Mouse (Mus musculus) NIH3T3 (cell line): ENCODE data around the gene Cdk11b.

ENCODE experiments used
- DNase-seq: peaks from one replicate; pipeline ENCODE4 v3.0.0-alpha.2; 2012; ENCODE audit warnings: low read depth

Cdk11b gene

GRCm38 (mm10) chr4:155624338-155625291 is at the start of gene Cdk11b:
Gene Cdk11b, plus strand, starts transcription at chr4:155624854.
- peak; percentile 98 for DNase-seq

DNA sequence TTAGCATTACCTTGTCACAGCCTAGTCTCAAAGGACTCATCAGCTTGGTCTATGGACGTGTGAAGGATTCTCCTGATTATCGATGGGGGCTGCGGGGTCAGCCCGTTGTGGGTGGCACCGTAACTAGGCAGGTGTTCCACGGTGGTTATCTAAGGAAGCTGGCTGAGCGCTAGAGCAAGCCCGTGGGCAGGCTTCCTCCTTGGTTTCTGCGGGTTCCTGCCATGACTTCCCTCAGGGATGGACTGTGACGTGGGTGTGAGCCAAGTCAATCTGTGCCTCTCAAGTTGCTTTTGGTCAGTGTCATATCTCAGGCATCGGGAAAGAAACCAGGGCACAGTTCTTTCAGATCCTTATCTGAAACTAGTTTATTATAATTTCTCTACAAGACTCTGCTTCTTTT is 49.7 kb upstream of the Cdk11b start:
- no peak for DNase-seq

DNA sequence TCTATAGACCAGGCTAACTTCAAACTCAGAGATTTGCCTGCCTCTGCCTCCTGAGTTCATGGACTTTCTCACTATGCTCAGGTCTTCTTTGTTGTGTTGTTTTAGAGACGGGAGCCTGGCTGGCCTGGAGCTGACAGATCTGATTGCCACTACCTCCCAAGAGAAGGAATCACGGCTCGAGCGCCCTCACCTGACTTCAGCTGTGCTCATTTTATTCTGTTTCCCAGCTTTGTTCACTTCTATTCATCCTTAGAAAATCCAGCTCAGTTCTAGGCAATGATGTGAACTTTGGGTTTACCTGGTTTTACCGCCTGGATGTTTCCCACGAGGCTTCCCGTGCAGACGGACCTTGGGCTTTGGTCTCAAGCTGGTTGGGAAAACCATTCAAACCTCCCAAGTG is 49.1 kb upstream of the Cdk11b start:
- no peak for DNase-seq

DNA sequence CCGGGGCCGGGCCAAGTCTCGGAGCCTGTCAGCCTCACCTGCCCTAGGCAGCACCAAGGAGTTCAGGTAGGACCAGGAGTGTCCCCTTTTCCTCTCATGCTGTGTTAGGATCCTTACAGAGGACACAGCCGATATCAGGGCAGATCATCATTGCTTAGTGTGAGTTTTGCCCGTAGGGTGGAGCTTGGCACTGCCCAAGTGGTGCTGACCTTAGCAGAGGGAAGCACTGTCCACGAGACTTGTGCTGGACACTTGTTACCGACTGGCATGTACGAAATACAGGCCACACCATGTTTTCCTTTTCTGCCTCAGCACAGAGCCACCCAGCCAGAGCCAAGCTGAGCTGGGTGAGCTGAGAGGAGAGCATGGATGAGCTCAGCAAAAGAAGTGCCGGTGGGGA is 47.5 kb upstream of the Cdk11b start:
- no peak for DNase-seq

GRCm38 (mm10) chr4:155577741-155578140 is 46.9 kb upstream of the Cdk11b start:
- DNase-seq = no peak

DNA sequence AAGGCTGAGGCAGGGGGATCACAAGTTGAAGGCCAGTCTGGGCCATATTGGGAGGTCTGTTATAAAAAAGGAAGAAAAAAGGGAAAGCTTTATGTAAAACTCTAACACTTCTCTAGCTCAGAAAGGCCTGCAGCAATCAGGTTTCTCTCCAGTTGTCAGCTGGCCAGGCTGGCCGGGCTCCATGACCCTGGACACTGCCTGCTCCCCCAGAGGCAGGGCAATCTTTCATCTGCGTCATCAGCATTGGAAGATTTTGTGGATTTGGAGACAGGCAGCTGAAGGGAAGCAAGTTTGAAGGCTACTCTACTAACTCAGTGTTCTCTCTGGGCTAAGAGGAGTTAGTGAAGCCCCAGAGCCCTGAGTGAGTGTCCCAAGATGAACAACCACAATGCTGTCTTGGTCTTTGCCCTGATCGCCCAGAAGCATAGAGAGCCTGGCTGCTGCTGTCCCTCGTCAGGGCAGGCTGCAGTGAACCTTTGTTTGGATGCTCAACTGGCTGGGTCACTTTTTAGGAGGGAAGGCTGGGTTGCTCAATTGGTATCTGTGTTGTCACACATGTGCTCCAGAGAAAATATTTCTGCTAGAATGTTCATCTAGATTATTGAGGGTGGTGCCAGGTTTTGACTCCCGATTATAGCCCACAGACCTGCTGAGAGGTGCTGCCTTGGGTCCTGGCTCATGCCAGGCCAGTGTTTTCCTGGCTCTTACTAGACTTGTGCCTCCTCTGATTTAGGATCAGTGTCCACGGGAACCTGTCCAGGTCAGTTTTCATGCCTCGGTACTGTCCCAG is 46.1 kb upstream of the Cdk11b start:
- peak; percentile 63 for DNase-seq

- DNase-seq = peak; percentile 65
Measured at GRCm38 (mm10) chr4:155580420-155580819, 44.2 kb upstream of the Cdk11b start.

DNA sequence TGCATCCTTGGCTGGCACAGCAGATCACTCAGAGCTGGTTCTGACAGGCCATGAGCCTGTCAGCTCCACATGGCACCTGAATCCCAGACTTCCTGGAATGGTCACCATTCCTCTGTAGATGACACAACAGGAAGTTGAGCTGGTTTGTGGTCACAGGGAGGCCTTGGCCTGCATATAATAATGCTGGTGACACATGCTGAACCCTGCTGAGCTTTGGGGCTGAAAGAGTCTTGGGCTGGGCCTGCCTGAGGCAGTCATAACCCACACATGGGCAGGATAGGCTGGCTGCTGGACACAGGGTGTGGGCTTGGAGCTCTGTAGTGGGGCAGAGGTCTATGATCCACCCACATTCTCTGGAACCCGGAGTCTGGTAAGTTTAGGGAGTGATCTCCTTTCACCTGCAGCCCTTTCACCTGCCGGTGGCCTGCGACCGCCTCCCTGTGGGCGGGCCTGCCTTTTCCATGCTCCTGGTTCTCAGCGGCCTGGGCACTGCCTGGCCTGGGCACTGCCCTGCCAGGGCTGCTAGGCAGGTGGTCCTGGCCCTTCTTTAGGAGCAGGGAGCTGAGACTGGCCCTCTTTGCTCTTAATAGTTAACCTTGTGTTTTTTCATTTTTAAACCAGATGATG is 42.3 kb upstream of the Cdk11b start:
- peak; percentile 19 for DNase-seq

DNA sequence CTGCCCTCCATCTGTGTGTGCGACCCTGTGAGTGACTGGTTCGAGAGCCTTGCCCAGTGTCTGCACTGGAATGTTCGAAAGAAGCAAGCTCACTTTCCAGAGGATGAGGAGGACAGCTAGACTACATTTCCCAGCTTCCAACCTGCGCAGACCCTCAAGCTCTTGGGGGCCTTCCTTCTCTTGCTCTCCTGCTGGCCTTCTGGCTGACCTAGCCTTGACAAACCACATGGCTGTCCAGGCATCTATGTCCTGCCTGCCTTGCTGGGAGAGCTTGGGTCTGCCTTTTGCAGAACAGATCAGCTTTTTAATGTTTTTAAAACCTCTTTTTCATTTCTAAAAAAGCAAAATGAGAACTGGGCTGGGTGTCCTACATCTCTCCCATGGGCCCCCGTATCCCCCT is 35.3 kb upstream of the Cdk11b start:
- DNase-seq = no peak

GRCm38 (mm10) chr4:155591012-155591719 is 33.5 kb upstream of the Cdk11b start:
- DNase-seq = no peak

DNA sequence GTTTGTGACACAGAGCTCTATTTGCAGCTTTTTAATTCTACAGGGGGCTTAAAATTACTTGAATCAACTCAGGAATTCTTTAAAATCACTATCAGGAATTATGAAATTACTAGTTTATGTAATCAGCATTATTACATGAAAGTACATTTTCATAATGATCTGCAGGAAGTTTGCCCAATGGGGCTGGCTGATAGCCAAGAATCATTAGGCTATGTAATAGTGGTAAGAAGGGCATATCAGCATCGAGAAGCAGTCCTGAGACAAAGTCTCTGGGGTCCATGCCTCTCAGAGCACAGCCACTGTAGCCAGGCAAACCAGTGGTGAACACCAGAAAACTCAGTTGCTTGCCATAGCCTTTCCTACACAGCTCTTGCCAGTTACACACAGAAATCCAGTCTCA is 30.9 kb upstream of the Cdk11b start:
- no peak for DNase-seq

- no peak for DNase-seq
Measured at GRCm38 (mm10) chr4:155595777-155596176, 28.9 kb upstream of the Cdk11b start.

GRCm38 (mm10) chr4:155596606-155597005 is 28.0 kb upstream of the Cdk11b start:
- DNase-seq = no peak

- DNase-seq = no peak
Measured at GRCm38 (mm10) chr4:155598536-155598935, 26.1 kb upstream of the Cdk11b start.

GRCm38 (mm10) chr4:155599901-155600825 is 24.5 kb upstream of the Cdk11b start:
- no peak for DNase-seq

- DNase-seq = peak; percentile 92
Measured at GRCm38 (mm10) chr4:155601091-155601996, 23.3 kb upstream of the Cdk11b start, which contains the start of gene Slc35e2. Gene Slc35e2, plus strand, starts transcription at chr4:155601416.

GRCm38 (mm10) chr4:155601997-155602456 is 22.6 kb upstream of the Cdk11b start:
- DNase-seq = no peak

DNA sequence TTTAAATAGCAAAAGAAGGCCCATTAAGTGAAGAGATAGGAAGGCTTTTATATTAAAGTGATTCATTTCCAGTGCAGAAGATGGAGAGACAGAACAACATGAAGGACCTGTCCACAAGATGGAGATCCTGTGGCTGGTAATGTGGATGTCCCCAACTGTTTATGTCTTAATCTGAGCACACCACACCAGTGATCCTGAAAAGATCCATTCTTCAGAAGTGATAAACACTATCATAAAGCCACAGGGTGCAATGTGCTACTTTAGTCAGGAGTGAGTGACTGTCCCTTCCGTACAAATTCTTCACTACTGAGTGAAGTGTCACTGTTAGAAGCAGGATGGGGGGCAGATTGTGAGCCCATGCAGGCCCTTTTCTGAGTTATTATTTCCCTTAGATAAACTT is 21.9 kb upstream of the Cdk11b start:
- DNase-seq = no peak

DNA sequence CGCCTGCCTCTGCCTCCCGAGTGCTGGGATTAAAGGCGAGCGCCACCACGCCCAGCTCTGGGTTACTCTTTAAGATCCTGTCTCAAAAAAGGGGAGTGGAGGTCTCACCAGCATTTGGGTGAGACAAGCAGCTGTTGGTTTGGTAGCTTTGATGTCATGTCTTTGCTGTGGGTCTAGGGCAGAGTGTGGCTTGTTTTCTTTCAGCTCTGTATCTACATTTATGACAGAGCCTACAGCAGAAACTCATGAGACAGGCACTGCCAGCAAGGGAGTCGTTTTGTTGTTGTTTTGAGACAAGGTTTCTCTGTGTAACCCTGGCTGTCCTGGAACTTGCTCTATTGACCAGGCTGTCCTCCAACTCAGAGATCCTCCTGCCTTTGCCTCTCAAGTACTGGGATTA is 20.9 kb upstream of the Cdk11b start:
- DNase-seq = no peak

DNA sequence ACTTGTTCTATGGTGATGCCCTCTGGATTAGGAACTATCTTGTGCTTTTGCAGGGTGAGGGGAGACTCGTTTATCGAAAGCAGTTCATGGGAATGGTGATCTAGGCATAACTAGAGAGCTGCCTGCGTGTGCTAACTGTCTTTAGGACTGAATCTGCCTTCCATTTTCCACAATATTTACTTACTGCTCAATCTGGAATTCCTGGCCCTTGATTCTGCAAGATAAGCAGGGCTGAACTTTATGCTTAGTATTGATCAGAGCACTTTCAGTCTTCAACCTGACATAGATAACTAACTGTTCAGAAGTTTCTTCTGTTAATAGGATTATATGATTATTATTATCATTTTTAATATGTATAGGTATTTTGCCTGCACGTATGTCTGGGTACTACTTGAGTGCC is 19.5 kb upstream of the Cdk11b start:
- no peak for DNase-seq
